Mouse (Mus musculus) forebrain, postnatal 0 days (tissue): ENCODE data around the gene Cab39. TPM values are rescaled to one million over a fixed set of nuclear protein-coding genes. Genes with fewer than 3 reads are reported as not detected.

Source experiments
- ATAC-seq: fragments of 200-750 bp; cut with Nextera tagmentation; 2 replicates; pipeline ENCODE4 v1.8.0; 2017; ENCODE audit warnings: mild to moderate bottlenecking, moderate library complexity
- DNase-seq: peaks from one replicate; pipeline ENCODE4 v3.0.0-alpha.2; 2015
- H3K27ac ChIP-seq: fragments of 300-500 bp; sonication (generic); 2 replicates; pipeline ENCODE4 v1.5.1; 2014; ENCODE audit warnings: low read depth, mild to moderate bottlenecking, antibody characterized with exemption, low read length, moderate library complexity, mixed read lengths
- H3K27me3 ChIP-seq: fragments of 300-500 bp; sonication (generic); 2 replicates; pipeline ENCODE4 v1.6.1; 2014; ENCODE audit warnings: mild to moderate bottlenecking, low read length, mixed read lengths; ENCODE audit not compliant: insufficient read depth
- H3K36me3 ChIP-seq: fragments of 300-500 bp; sonication (generic); 2 replicates; pipeline ENCODE4 v1.6.1; 2014; ENCODE audit warnings: mild to moderate bottlenecking, moderate library complexity; ENCODE audit not compliant: insufficient read depth
- H3K4me1 ChIP-seq: fragments of 300-500 bp; sonication (generic); 2 replicates; pipeline ENCODE4 v1.6.1; 2014; ENCODE audit warnings: antibody characterized with exemption; ENCODE audit not compliant: insufficient read depth
- H3K4me2 ChIP-seq: fragments of 300-500 bp; sonication (generic); 2 replicates; pipeline ENCODE4 v1.6.1; 2014; ENCODE audit warnings: low read depth, mild to moderate bottlenecking, moderate library complexity
- H3K4me3 ChIP-seq: fragments of 300-500 bp; sonication (generic); 2 replicates; pipeline ENCODE4 v1.5.1; 2014; ENCODE audit warnings: low read depth, low read length, mixed read lengths
- H3K9ac ChIP-seq: fragments of 300-500 bp; sonication (generic); 2 replicates; pipeline ENCODE4 v1.6.1; 2014; ENCODE audit warnings: mild to moderate bottlenecking
- H3K9me3 ChIP-seq: fragments of 300-500 bp; sonication (generic); 2 replicates; pipeline ENCODE4 v1.6.1; 2016; ENCODE audit warnings: low read length
- CTCF ChIP-seq: sonication (generic); IDR thresholded peaks from 2 replicates; pipeline ENCODE4 v1.5.1; 2016; ENCODE audit warnings: antibody characterized with exemption, control low read depth, low read depth
- WGBS: fragments of 180-500 bp; shearing (Covaris S2); extraction: QIAGEN DNeasy Blood & Tissue Kit; methylation state at CpG from one replicate; pipeline ENCODE4 v1.1.7; 2014; 5-methylcytosine and 5-hydroxymethylcytosine counted together
- microRNA-seq, 2 experiments: library from miRNA; unstranded; fragments of <30 nt; microRNA quantifications; one replicate each; pipeline ENCODE4; 2016
- polyA plus RNA-seq: library from polyadenylated mRNA; unstranded; fragments of >200 nt; fragmentation: Nextera tagmentation; extraction: Ambion mirVana; gene quantifications from 2 replicates; pipeline ENCODE4 v1.2.1, GENCODE M21; 2015
- total RNA-seq: library from RNA; depleted of rRNA; stranded (reverse); fragments of >200 nt; gene quantifications from 2 replicates; pipeline ENCODE4 v1.2.3, GENCODE M21; 2014; rRNA removed

Gene Cab39
- total and polyA plus RNA-seq, 2 experiments from 2014 or later = 46.1 to 216 TPM

DNA sequence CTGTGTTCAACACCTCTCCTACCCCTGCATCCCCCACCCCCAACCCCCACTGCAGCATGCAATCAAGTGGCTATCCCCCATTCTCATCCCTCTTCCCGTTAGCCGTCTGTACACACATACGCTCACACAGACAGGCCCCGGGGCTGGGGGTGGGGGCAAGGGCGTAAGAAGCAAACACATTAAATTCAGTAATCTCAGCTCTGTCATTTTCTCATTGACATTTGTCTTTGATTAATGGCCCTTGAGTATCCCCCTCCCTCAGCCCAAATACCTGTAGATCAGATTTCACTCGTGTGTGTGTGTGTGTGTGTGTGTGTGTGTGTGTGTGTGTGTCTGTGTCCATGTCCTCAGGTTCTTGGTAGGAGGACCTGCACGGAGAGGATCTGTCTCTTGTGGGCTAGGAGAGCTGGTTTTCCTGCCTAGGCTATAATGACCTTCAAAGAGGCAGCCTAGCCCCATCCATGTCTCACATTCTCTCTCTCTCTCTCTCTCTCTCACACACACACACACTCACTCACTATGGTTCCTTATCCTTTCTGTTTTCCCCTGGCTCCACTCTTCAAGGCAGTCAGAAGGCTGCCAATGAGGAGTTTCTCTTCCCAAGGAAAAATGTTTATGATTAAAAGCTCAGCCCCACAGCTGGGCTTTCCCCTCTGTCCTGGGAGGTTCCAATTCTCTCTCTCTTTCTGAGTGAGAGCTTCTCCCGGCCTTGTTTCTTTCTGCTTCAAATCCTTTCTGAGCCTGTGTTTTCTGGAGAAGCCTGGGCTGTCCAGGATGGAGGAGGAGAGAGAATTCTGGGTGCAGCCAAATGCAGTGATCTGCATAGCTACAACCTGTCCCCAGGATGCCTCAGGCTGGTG is 104.9 kb downstream of the Cab39 start:
- Histone ChIP-seq H3K9ac (peak overlapping the region; percentile 48), H3K27ac (peak overlapping the region; percentile 91), H3K4me3 (peak overlapping the region; percentile 12; the same call in 1 of the 2 replicates), H3K9me3 (no peaks in the 10 kb centered on the region), H3K36me3 (peaks cover under 1% of the 10 kb centered on the region), H3K27me3 (no peaks in the 10 kb centered on the region), H3K4me1 (peaks cover 53% of the 10 kb centered on the region), H3K4me2 (peak overlapping the region; percentile 82)
- no peak for TF ChIP-seq CTCF
- WGBS = 28% methylated on average over 8 of the region's 8 CpGs
- DNase-seq (peak; percentile 50), ATAC-seq (peak; percentile 2; the same call in 1 of the 2 replicates)

DNA sequence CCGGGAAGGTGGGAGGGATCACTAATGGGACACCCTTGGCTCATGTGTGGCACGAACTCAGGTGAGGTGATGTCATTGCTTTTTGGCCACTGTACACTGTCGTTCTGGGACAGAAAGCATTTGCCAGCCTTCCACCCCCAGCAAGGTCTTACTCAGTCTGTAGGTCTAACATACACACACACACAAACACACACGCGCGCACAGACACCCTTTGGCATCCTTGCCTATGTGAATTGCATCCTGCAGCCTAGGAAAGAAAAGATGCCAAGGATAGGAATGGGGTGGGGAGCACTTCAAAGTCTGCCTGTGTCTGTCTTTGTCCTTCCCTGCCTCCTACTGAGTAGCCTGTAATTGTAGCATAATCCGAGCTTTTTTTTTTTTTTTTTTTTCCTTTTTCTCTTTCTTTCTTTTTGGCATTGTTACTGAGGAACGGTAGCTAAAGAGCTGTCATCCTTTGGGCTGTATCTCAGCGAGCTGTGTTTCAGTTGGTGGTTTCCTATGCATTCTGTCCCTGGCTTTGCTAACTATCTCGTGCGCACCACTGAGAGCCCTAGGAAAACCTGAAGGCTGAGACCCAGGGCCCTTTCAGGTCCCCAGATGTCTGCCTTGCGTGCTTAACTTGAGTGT is 105.6 kb downstream of the Cab39 start:
- no peaks in the 10 kb centered on the region for H3K27me3 ChIP-seq
- no peaks in the 10 kb centered on the region for H3K9me3 ChIP-seq
- no peak for TF ChIP-seq CTCF
- ATAC-seq (peak; percentile 21), DNase-seq (peak; percentile 72)
- peak overlapping the region; percentile 12; the same call in 1 of the 2 replicates for H3K4me3 ChIP-seq
- peak overlapping the region; percentile 48 for H3K9ac ChIP-seq
- peak overlapping the region; percentile 82 for H3K4me2 ChIP-seq
- peaks cover 8% of the 10 kb centered on the region for H3K36me3 ChIP-seq
- H3K4me1 ChIP-seq = peaks cover 53% of the 10 kb centered on the region
- H3K27ac ChIP-seq = peak overlapping the region; percentile 91
- WGBS = 13% methylated on average over 12 of the region's 12 CpGs

GRCm38 (mm10) chr1:85899388-85899761 is 106.1 kb downstream of the Cab39 start:
- no peak overlapping the region for H3K4me3 ChIP-seq
- no peaks in the 10 kb centered on the region for H3K27me3 ChIP-seq
- H3K9me3 ChIP-seq = no peaks in the 10 kb centered on the region
- H3K4me1 ChIP-seq = peaks cover 53% of the 10 kb centered on the region
- peak; percentile 30 for ATAC-seq
- H3K4me2 ChIP-seq = peak overlapping the region; percentile 82
- peaks cover 13% of the 10 kb centered on the region for H3K36me3 ChIP-seq
- peak; percentile 45 for TF ChIP-seq CTCF
- H3K9ac ChIP-seq = peak overlapping the region; percentile 48
- no peak for DNase-seq
- H3K27ac ChIP-seq = peak overlapping the region; percentile 91

DNA sequence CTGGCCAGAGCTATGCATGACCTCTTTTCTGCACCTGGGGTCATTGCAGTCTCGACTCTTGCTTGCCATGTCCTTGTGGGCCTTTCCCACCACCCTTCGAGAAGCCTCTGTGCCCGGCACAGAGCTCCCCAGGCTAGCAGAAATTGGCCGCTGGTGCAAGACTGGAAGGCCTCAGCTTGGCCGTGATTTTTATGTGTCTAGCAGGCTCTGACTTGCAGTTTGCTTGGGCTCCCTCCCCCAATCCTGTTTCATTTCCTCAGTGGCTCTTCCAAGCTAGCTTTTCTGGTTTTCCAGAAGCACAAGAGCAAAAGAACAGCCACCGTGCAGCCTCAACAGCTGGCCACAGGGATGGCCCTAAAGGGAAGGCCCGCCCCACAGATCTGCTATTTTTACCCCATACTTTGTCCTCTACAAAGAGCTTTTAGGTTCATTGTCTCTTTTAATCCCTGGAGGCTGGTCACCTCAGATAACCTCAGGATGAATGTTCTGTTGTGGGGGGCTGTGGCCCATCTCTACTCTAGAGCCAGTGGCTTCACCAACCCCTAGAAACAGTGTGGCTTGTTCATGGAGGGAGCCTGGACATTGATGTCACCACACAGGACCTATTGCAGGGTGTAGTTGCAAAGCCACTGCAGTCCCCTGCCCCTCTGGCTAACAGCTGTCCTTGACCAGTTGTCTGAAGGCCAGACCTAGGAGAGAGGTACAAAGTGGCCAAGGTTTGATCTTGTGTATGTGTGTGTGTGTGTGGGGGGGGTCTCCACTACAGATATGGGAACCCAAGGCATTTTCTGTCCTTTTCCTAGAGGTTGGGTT is 107.5 kb downstream of the Cab39 start:
- H3K4me2 ChIP-seq = no peak overlapping the region

More for the DNA sequence above, 107.5 kb downstream of the Cab39 start:
- Histone ChIP-seq H3K36me3 (peaks cover 25% of the 10 kb centered on the region), H3K9me3 (no peaks in the 10 kb centered on the region), H3K27ac (peak overlapping the region; percentile 91), H3K9ac (no peak overlapping the region), H3K27me3 (no peaks in the 10 kb centered on the region), H3K4me1 (peaks cover 51% of the 10 kb centered on the region), H3K4me3 (no peak overlapping the region)
- DNase-seq = no peak
- no peak for TF ChIP-seq CTCF
- 67% methylated on average over 7 of the region's 7 CpGs for WGBS
- ATAC-seq = no peak

Small RNA genes lying within 50 kb of the gene (microRNA-seq; reads per million reads assigned to microRNA genes)
- gene Gm25472 = 0 reads per million in 2 experiments
- 0 reads per million in 2 experiments for gene Mir8096

Other genes with a start within 250 kb of the Cab39 start
- gene G530012D18Rik, start 217.8 kb upstream of the Cab39 start, total RNA-seq = not detected in 2 replicates
- gene G530012D18Rik, start 217.8 kb upstream of the Cab39 start, polyA plus RNA-seq = not detected in 2 replicates
- 1.3 TPM in 2 replicates for gene Sp110, start 194.6 kb upstream of the Cab39 start, total RNA-seq
- gene Sp110, start 194.6 kb upstream of the Cab39 start, polyA plus RNA-seq = 0.44 and 0.94 TPM in 2 replicates
- 1.1 and 2.0 TPM in 2 replicates for gene Sp140, start 193.1 kb upstream of the Cab39 start, total RNA-seq
- 0.25 and 0.74 TPM in 2 replicates for gene Sp140, start 193.1 kb upstream of the Cab39 start, polyA plus RNA-seq
- 0.46 and 0.95 TPM in 2 replicates for gene Sp100, start 143.5 kb upstream of the Cab39 start, total RNA-seq
- gene Sp100, start 143.5 kb upstream of the Cab39 start, polyA plus RNA-seq = 0.74 and 1.1 TPM in 2 replicates
- gene A630001G21Rik, start 14.8 kb upstream of the Cab39 start, total RNA-seq = 0.46 and 2.0 TPM in 2 replicates
- 0.19 and 0.25 TPM in 2 replicates for gene A630001G21Rik, start 14.8 kb upstream of the Cab39 start, polyA plus RNA-seq
- 244 and 280 TPM in 2 replicates for gene Itm2c, start 100.8 kb downstream of the Cab39 start, total RNA-seq
- 244 and 246 TPM in 2 replicates for gene Itm2c, start 100.8 kb downstream of the Cab39 start, polyA plus RNA-seq
- gene 4933407L21Rik, start 135.0 kb downstream of the Cab39 start, total RNA-seq = 6.7 and 9.8 TPM in 2 replicates
- 6.2 and 8.6 TPM in 2 replicates for gene 4933407L21Rik, start 135.0 kb downstream of the Cab39 start, polyA plus RNA-seq
- gene Gpr55, start 167.6 kb downstream of the Cab39 start, total RNA-seq = 0.05 and 0.08 TPM in 2 replicates
- gene Gpr55, start 167.6 kb downstream of the Cab39 start, polyA plus RNA-seq = 0.08 and 0.12 TPM in 2 replicates
- gene Spata3, start 223.4 kb downstream of the Cab39 start, total RNA-seq = 0.54 TPM in 1 of 2 replicates, not detected in the other
- 0.92 and 0.94 TPM in 2 replicates for gene Spata3, start 223.4 kb downstream of the Cab39 start, polyA plus RNA-seq